Mouse (Mus musculus) liver, embryonic 14.5 days (tissue): ENCODE data around the gene Ccr1l1.

ENCODE experiments used
- CTCF ChIP-seq: IDR thresholded peaks from 2 replicates; pipeline ENCODE4 v1.5.1; 2016; ENCODE audit warnings: antibody characterized with exemption, low read depth, control low read depth
- EP300 ChIP-seq: IDR thresholded peaks from 2 replicates; pipeline ENCODE4 v1.6.1; 2016; ENCODE audit warnings: antibody characterized with exemption, low read depth

DNA sequence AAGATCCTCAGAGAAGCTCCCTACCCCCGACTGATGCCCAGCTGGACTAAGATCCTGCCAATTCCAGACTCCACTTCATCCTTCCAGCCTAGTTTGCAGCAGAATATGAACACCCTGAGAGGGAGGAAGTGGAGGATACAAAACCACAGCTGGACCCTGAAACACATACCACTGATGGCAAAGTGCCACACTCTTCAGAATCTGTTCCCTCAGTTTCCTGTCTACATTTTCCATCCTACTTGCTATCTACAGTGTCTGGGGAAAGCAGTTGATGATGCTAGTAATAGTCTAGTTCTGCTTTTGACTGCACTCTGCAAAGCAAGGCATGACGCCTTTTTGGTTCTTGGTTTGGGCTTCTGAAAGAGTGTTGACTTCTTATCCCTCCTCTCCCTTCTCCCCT lies 36.9 kb downstream of the Ccr1l1 start:
- no peak for TF ChIP-seq CTCF
- TF ChIP-seq EP300: no peak
